Mouse (Mus musculus): ENCODE results near the gene Erc1.
"Not testable (repeated sequence)": the region's sequence is repeated elsewhere in the genome, so short reads cannot be mapped to it uniquely, and the experiment has no call there.

DNA sequence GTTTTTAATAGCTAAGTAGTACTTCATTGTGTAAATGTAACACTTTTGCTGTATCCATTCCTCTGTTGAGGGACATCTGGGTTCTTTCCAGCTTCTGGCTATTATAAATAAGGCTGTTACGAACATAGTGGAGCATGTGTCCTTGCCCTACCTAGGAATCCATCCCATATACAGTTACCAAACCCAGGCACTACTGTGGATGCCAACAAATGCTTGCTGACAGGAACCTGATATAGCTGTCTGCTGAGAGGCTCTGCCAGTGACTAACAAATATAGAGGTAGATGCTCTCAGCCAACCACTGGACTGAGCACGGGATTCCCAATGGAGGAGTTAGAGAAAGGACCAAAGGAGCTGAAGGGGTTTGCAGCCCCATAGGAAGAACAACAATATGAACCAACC lies 193.2 kb downstream of the Erc1 start:
- TF ChIP-seq CTCF (IDR thresholded peaks at IDR 0.05; ENCODE audit: borderline replicate concordance, insufficient read depth, low read length); POLR2A (IDR thresholded peaks at IDR 0.05; ENCODE audit: low read depth, low read length): not testable (repeated sequence)

Measured in embryonic fibroblast, embryonic 13.5 days (primary cell).